Mouse (Mus musculus): ENCODE measurements around the gene Alkbh5.
A peak's percentile ranks its signal among the peaks of the same experiment; 100 is the strongest.

The Alkbh5 gene

GRCm38 (mm10) chr11:60536180-60536858, at the start of gene Alkbh5:
Gene Alkbh5 (plus strand): TSS chr11:60536381.
- peak; percentile 18 for DNase-seq

GRCm38 (mm10) chr11:60492726-60493125, 43.5 kb upstream of the Alkbh5 start:
- no peak for DNase-seq

GRCm38 (mm10) chr11:60495692-60496091, 40.5 kb upstream of the Alkbh5 start:
- no peak for DNase-seq

GRCm38 (mm10) chr11:60507281-60507680, 28.9 kb upstream of the Alkbh5 start:
- no peak for DNase-seq

- peak; percentile 10 for DNase-seq
Measured at GRCm38 (mm10) chr11:60508950-60509349, 27.2 kb upstream of the Alkbh5 start.

- DNase-seq, result peak; percentile 17
Measured at GRCm38 (mm10) chr11:60509500-60509899, 26.7 kb upstream of the Alkbh5 start.

- no peak for DNase-seq
Measured at GRCm38 (mm10) chr11:60511893-60512292, 24.3 kb upstream of the Alkbh5 start.

GRCm38 (mm10) chr11:60512520-60512919, 23.7 kb upstream of the Alkbh5 start:
- no peak for DNase-seq

- DNase-seq, result no peak
Measured at GRCm38 (mm10) chr11:60514941-60515340, 21.2 kb upstream of the Alkbh5 start.

- DNase-seq, result no peak
Measured at GRCm38 (mm10) chr11:60518305-60518704, 17.9 kb upstream of the Alkbh5 start.

- no peak for DNase-seq
Measured at GRCm38 (mm10) chr11:60522027-60522426, 14.2 kb upstream of the Alkbh5 start.

- DNase-seq, result no peak
Measured at GRCm38 (mm10) chr11:60522661-60523365, 13.4 kb upstream of the Alkbh5 start.

GRCm38 (mm10) chr11:60526461-60526860, 9.7 kb upstream of the Alkbh5 start:
- DNase-seq, result peak; percentile 67

GRCm38 (mm10) chr11:60535676-60536075, 505 bp upstream of the Alkbh5 start:
- DNase-seq, result no peak

- DNase-seq, result peak; percentile 94
Measured at GRCm38 (mm10) chr11:60536859-60537467, 782 bp downstream of the Alkbh5 start.

GRCm38 (mm10) chr11:60537468-60538347, 1.5 kb downstream of the Alkbh5 start:
- peak; percentile 98 for DNase-seq

GRCm38 (mm10) chr11:60538371-60539281, 2.4 kb downstream of the Alkbh5 start:
- DNase-seq, result peak; percentile 51

- no peak for DNase-seq
Measured at GRCm38 (mm10) chr11:60539540-60539939, 3.4 kb downstream of the Alkbh5 start.

- DNase-seq, result peak; percentile 63
Measured at GRCm38 (mm10) chr11:60540002-60540610, 3.9 kb downstream of the Alkbh5 start.

GRCm38 (mm10) chr11:60540761-60541160, 4.6 kb downstream of the Alkbh5 start:
- DNase-seq, result peak; percentile 19

- DNase-seq, result no peak
Measured at GRCm38 (mm10) chr11:60541831-60542230, 5.7 kb downstream of the Alkbh5 start.
